Mouse (Mus musculus) kidney, adult 11 months (tissue): ENCODE data around the gene Lrrc57.

Experiments used
- DNase-seq: peaks from one replicate; pipeline ENCODE4 v3.0.0; 2022

Gene Lrrc57

DNA sequence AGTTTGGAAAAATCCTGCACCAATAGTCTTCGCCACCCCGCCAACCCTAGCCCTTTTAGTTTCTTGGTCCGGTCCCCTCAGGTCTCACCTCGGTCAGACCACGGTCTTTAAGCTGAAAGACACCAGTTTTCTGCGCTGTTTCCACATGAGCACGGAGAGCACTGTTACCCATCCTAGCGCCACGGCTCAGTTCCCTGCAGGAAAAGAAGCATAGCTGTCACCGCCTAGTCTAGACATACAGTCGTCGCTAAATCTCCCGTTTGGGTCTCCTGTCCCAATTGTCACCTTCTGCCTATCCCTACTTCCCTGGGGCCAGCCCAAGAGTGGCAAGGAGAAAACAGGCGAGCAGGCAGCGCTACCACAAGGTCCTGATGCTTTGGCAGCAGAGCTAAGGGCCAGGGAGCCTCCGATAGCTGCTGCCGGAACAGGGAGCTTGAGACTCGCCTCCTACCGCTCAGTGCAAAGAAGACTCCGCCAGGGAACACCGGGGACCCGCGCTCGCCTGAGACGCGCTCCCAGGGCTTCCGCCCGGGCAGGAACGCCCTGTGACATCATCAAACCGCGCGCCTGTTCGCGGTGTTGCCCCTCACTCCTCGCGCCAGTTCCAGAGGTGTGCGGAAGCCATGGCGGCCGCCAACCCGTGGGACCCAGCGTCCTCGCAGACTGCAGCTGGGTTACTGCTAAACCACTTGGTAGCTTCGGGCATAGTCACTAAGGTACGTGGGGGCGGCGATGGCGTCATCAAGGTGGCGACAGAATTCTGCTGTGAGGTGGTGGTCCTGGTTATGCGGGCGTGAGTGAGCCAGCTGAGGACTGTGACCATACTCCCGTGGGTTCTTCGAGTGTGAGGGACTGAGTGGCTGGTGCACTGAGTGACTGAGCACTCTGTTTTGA lies at the start of gene Lrrc57, which contains the start of gene Haus2:
TSS of gene Lrrc57 (minus strand) at position 691 of the 894 bp plus-strand sequence.
TSS of gene Haus2 (plus strand) at position 554 of the 894 bp plus-strand sequence.
- peak; percentile 85 for DNase-seq

- no peak for DNase-seq
These were observed 49.2 kb upstream of the Lrrc57 start for GRCm38 (mm10) chr2:120658486-120658885.

GRCm38 (mm10) chr2:120656711-120657110 lies 47.4 kb upstream of the Lrrc57 start:
- DNase-seq = no peak

GRCm38 (mm10) chr2:120655905-120656304 lies 46.6 kb upstream of the Lrrc57 start:
- DNase-seq = no peak

- no peak for DNase-seq
These were observed 45.4 kb upstream of the Lrrc57 start for GRCm38 (mm10) chr2:120654693-120655092.

- no peak for DNase-seq
These were observed 43.6 kb upstream of the Lrrc57 start for GRCm38 (mm10) chr2:120652925-120653284.

DNA sequence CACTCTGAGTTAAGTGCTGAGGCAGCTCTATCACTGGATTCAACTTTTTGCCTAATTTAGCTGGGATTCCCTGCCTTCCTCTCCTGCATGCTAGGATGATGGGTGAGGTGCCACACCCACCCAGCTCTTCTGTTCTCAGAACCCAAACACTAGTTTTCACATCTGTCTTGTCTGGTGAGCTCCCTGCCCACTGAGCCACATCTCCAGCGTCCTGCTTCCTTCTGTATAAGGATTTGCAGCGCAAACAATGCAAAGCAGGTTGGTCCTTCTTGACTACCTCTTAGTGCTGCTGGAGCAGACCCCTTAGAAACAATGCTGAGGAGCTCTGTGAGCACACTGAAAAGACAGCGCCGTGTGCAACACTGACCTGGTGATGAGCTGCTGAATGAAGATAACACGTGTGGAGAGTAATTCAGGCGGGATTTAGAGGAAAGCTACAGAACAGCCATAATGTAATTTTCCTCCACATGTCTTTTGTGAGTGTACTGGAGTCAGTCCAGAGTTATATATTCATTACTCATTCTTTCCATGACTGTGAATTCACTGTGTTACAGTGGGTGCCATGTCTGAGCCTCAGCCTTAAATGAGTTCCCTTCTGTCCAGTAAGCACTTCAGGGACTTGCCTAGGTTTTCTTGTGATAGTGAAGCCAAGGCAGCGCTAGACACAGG lies 43.1 kb upstream of the Lrrc57 start:
- no peak for DNase-seq

DNA sequence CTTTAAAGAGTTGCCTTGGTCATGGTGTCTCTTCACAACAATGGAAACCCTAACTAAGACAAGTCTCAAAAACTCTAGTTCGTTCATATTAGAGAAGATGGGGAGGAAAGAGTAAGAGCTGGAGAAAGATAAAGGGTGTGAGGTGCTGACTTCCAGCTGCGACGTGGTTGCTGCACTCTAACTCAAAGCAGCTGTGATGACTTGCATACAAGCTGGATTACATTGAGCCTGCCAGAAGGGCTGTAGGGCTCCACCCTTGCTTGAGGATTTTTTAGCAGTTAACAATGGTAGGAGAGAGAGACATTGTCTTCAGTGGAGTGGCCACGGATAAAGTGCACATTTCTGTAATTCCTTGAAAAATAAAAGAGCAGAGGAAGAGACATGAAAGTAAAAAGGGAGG lies 37.5 kb upstream of the Lrrc57 start:
- no peak for DNase-seq

GRCm38 (mm10) chr2:120643836-120644235 lies 34.5 kb upstream of the Lrrc57 start:
- DNase-seq = peak; percentile 16

- no peak for DNase-seq
These were observed 31.5 kb upstream of the Lrrc57 start for GRCm38 (mm10) chr2:120640835-120641234.

DNA sequence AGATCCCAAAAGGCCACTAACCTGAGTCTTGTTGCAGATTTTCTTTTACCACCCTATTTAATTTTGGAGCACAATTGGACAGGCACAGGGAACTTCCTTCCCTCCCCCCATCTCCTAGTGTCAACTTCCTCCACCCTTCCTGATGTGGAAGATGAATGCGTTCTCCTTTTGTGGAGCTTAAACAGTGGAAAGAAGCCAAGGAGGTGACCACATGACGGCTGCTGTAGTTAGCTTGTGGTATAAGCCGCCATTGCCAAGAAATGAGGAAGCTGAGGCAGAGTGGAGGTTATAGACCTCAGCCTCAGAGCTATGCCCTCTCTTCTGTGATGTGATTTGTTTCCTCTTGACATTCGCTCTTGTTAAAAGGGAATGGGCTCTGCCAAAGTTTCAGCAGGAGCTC lies 22.6 kb upstream of the Lrrc57 start:
- peak; percentile 52 for DNase-seq

- DNase-seq = no peak
These were observed 22.2 kb upstream of the Lrrc57 start for GRCm38 (mm10) chr2:120631521-120631920.

GRCm38 (mm10) chr2:120630655-120631054 lies 21.3 kb upstream of the Lrrc57 start:
- DNase-seq = no peak

DNA sequence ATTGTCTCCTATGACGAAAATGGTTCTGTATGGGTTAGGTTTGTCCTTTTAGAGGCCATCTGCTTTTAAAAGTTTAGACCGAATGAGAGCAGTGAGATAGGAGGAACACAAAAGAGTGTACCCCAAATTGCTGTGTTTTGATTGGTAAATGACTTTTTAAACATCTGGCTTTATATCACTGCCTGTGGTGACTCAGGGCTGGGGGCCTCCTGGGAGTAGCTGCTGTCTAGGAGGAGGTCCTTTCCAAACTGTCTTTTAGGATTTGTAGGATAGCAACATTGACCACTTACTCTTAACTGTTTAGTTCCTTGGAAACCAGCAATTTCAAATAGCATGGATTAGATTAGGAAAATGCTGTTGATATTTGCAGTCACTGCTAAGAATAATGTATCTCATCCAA lies 20.9 kb upstream of the Lrrc57 start:
- DNase-seq = no peak

GRCm38 (mm10) chr2:120628886-120629735 lies 19.8 kb upstream of the Lrrc57 start, which contains the start of gene Stard9:
TSS of gene Stard9 (plus strand) at chr2:120629121.
- DNase-seq = peak; percentile 99

DNA sequence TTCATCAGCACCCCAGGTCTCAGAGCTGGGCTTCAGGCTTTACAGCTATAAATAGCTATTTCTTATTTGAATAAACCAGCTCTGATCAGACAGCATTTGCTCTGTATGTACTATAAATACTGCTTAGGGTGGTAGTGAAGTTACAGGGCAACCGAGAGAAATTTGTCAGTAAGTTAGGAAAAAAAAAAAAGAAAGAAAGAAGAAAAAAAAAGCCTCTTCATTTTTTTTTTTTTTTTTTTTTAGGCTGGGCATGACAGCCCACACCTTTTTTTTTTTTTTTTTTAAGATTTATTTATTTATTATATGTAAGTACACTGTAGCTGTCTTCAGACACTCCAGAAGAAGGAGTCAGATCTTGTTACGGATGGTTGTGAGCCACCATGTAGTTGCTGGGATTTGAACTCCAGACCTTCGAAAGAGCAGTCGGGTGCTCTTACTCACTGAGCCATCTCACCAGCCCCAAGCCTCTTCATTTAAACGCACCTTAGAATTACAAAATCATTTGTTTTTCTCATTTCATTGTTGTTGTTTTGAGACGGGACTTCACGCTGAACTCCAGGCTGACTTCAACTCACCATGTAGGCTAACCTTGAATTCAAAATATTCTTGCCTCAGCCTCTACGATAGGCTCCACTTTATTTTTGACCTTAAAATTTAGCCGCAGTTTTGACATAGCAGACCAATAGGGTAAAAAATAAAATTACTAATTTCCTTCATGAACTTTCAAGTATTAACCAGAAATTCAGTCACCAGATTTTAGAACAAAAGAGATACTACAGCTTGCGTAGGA lies 19.0 kb upstream of the Lrrc57 start:
- DNase-seq = no peak

DNA sequence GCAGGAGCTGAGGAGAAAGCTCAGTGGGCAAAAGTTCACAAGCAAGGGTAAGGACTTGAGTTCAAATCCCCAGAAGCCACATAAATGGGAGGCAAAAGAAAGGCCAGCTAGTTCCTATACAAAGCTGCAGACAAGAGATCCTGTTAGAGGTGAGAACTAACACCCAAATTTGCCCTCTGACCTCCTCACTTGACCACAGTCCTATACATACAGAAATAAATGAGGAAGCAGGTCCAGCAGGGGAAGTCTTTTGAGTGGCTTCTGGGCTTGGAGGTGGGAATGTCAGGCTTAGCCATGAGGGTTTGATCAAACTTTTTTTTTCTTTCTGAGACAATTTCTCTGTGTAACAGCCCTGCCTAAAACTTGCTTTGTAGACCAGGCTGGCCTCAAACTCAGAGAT lies 13.6 kb upstream of the Lrrc57 start:
- no peak for DNase-seq

- no peak for DNase-seq
These were observed 10.2 kb upstream of the Lrrc57 start for GRCm38 (mm10) chr2:120619538-120619937.

DNA sequence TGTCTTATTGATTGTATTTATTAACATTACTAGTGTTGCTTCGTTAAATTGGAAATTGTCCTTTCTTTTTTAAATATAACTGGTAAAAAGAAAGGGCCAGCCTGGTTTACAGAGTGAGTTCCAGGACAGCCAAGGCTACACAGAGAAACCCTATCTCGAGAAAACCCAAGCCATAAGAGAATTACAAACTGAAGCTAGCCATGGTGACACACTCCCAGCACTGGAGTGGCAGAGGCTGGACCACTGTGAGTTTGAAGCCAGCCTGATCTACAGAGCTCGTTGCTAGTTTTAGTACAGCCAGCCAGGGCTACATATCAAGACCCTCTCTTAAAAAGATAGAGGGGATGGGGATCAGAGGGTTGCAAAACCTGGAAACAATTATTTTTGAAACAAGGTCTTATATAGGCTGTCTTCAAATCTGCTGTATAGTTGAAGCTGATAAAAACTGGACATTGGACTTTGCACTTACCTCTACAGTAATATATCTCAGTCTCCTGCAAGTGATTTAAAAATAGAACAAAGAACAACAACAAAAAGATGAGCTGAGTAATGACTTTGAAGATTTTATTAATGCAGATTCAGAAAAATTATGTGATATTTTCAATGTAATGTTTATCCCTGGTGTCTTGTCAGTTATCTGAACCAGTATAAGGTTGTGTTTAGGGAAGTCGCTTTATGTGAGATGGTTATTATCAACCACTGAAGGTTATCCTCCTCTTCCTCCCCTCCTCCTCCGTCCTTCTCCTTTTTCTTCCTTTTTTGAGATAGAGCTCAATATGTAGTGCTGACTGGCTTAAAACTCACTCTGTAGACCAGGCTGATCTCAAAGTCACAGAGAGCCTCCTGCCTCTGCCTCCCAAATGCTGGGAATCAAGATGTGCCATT lies 7.2 kb upstream of the Lrrc57 start:
- DNase-seq = no peak

- no peak for DNase-seq
These were observed 3.2 kb downstream of the Lrrc57 start for GRCm38 (mm10) chr2:120606021-120606690.

DNA sequence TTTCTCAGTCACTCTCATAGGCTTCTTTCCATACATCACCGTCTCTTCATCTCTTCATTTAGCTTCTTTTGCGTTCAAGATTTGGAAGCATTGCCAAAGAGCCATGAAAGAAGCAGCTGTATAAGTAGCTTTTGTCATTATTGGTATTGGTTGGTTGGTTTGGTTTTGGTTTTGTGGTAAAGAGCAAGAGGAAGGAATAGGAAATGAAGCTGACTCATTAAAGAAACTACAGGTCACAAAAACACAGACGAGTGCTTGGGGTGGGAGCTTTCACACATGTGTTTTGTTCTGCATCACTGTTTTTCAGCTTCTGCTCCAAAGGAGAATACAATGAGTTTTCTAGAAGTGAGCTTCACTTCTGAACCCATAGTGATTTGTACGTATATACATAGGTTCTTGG lies 9.8 kb downstream of the Lrrc57 start:
- DNase-seq = no peak
